Mouse (Mus musculus): ENCODE results near the gene Lbr. TPM values are rescaled to one million over a fixed set of nuclear protein-coding genes. Genes with fewer than 3 reads are reported as not detected.
A peak's percentile ranks its signal among the peaks of the same experiment; 100 is the strongest.

Gene Lbr
- polyA plus RNA-seq (2015; fragmentation: Nextera tagmentation; extraction: Ambion mirVana), result 247 and 315 TPM in 2 replicates

DNA sequence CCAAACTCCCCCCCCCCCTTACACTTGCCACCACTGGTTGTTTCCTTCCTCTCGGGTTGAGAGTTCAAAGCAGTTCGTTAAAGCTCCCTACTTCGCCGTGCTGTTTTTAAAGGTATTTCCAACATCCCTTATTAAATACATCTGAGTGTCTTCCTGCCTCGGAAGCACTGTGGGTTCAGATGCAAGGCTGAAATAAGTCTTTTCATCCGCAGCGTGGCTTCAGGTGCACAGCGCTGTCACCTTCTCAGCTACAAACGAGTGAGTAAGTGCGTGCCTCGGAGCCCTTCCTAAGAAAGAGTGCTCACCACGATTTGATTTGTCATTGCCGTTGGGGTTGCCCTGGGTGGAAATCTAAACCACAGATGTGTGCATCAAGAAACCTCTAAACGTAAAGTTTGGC, at the start of gene Lbr:
Gene Lbr, minus strand, starts transcription at position 266 of the 400 bp plus-strand sequence.
- Histone ChIP-seq H3K4me1 (replicated peaks) (peaks cover 54% of the 10 kb centered on the region), H3K4me2 (peak within 1 kb of the TSS; percentile 74), H3K36me3 (peaks cover 22% of the 10 kb centered on the region), H3K9ac (peak within 1 kb of the TSS; percentile 99), H3K9me3 (replicated peaks) (no peaks in the 10 kb centered on the region), H3K27me3 (no peaks in the 10 kb centered on the region), H3K27ac (peak within 1 kb of the TSS; percentile 98), H3K4me3 (replicated peaks) (peak within 1 kb of the TSS; percentile 97)
- DNase-seq (peak; percentile 44), ATAC-seq (ENCODE audit: low read depth) (peak; percentile 22; the same call in 1 of the 2 replicates)
- WGBS (ENCODE audit: insufficient replicate concordance), result under 1% methylated on average over 14 of the region's 14 CpGs

DNA sequence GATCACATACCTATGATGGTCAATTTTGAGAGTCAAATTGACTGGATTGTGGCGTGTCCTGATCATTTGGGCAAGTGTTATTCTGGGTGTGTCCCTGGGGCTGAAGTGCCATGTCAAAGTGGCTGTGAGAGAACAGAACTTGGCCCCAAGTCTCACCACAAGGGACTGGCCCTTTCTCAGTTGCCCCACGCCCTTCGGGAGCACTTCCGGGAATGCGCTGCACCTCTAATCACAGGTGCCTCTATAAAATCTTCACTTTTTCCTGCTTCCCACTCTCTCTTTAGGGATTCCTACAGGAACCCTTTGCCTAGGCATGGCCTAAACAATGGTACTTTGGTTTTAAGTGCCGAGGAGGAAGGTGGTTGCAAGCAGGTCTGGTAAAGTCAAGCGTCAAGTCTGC, 46.8 kb upstream of the Lbr start:
- ATAC-seq (ENCODE audit: low read depth) (no peak), DNase-seq (no peak)
- 74% methylated on average over 7 of the region's 7 CpGs for WGBS (ENCODE audit: insufficient replicate concordance)
- H3K36me3 ChIP-seq, result no peaks in the 10 kb centered on the region
- H3K27ac ChIP-seq, result no peak overlapping the region
- no peak overlapping the region for H3K4me2 ChIP-seq
- H3K9me3 ChIP-seq (replicated peaks), result no peaks in the 10 kb centered on the region
- H3K4me1 ChIP-seq (replicated peaks), result no peaks in the 10 kb centered on the region
- no peaks in the 10 kb centered on the region for H3K27me3 ChIP-seq
- H3K9ac ChIP-seq, result no peak overlapping the region
- H3K4me3 ChIP-seq (replicated peaks), result no peak overlapping the region

DNA sequence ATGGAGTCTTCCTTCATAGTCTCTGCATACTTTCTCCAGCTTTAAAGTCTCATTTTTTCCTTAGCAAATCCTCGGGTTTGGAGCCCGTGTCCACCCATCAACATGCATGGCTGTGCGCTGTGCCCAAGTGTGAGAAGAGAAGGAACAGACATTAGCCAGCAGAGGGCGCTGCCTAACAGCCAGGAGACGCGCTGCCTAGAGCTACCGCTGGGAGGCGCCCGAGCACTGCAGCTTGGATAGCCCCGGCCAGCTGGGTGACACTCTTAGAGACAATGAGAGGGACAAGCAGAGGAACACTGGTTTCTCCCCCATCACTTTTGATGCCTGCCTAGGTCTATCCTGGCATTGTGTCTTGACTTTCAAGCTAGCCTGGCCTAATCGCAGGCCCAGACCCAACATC, 46.0 kb upstream of the Lbr start:
- Histone ChIP-seq H3K4me1 (replicated peaks) (no peaks in the 10 kb centered on the region), H3K4me3 (replicated peaks) (no peak overlapping the region), H3K27me3 (no peaks in the 10 kb centered on the region), H3K27ac (no peak overlapping the region), H3K36me3 (no peaks in the 10 kb centered on the region), H3K9ac (no peak overlapping the region), H3K9me3 (replicated peaks) (no peaks in the 10 kb centered on the region), H3K4me2 (no peak overlapping the region)
- 6% methylated on average over 11 of the region's 11 CpGs for WGBS (ENCODE audit: insufficient replicate concordance)
- ATAC-seq (ENCODE audit: low read depth) (peak; percentile 67), DNase-seq (peak; percentile 76)

DNA sequence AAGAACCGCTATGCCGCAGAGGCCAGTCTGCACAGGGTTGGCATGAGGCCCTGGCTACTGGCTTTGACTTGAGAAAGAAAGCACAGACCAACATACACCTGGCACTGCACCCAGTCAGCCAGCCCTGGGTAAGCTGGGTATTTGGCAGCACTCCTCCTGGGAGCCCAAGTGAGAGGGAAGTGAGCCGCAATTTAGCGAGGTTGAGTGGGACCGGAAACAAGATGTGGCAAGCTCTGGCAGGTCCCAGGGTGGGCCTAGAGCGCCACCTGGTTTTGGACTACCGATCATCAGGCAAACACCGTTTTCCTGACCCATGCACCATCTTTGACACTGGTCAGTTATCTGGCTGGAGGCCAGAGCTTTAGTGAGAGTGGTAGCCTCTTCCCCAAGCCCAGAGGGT, 38.7 kb upstream of the Lbr start:
- Histone ChIP-seq H3K9me3 (replicated peaks) (no peaks in the 10 kb centered on the region), H3K27ac (no peak overlapping the region), H3K36me3 (no peaks in the 10 kb centered on the region), H3K9ac (no peak overlapping the region), H3K4me1 (replicated peaks) (peaks cover 10% of the 10 kb centered on the region), H3K27me3 (no peaks in the 10 kb centered on the region), H3K4me2 (peak overlapping the region; percentile 41), H3K4me3 (replicated peaks) (no peak overlapping the region)
- peak; percentile 40 for ATAC-seq (ENCODE audit: low read depth)
- peak; percentile 44 for DNase-seq
- WGBS (ENCODE audit: insufficient replicate concordance), result 15% methylated on average over 8 of the region's 8 CpGs

DNA sequence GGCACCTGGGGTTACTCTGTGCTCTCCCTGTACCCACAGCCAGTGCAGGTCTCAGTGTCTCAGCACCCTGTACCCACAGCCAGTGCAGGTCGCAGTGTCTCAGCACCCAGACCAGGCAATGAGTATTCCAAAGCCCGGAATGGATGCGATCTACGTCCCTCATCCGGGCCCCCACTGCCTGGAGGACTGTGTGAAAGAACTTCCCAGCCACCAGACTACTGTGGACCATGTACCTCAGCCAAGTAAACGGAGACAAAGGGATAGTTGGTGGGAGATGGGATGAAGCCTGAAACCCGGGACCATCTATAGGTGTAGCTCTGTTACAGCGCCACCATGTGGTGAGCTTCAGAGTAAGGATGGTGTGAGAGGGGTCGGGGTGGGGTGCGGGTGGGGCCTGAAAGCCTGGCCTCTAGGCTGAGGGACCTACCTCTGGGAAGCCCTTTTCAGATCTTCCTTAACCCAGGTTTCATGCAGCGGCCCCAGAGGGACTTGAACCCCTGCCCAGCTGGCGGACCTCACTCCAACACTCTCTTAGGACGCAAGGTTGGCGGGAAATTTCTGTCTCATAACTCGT, 38.0 kb upstream of the Lbr start:
- H3K27me3 ChIP-seq, result no peaks in the 10 kb centered on the region
- no peak overlapping the region for H3K4me3 ChIP-seq (replicated peaks)
- no peaks in the 10 kb centered on the region for H3K36me3 ChIP-seq
- H3K9ac ChIP-seq, result no peak overlapping the region
- H3K9me3 ChIP-seq (replicated peaks), result no peaks in the 10 kb centered on the region
- peaks cover 10% of the 10 kb centered on the region for H3K4me1 ChIP-seq (replicated peaks)
- ATAC-seq (ENCODE audit: low read depth) (peak; percentile 28), DNase-seq (no peak)
- H3K4me2 ChIP-seq, result peak overlapping the region; percentile 41
- WGBS (ENCODE audit: insufficient replicate concordance), result 42% methylated on average over 15 of the region's 15 CpGs
- no peak overlapping the region for H3K27ac ChIP-seq

DNA sequence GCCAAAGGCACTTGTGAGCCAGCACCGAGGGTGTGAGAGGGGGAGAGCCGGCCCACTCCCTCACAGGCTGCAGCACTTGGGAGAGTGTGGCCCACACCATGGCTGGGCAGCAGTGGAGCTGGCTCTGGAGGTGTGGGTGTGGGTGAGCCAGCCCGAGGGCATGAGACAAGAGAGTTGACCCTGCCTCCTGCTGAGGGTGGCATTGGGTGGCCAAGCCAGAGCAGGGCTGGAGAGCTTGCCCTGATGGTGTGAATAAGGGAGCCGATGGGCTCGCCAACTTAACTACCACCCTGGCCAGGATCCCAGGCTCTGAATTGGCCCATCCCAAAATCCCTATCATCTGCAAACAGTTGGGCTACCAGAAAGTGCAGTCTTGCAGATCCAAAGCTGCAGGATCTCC, 35.6 kb upstream of the Lbr start:
- H3K36me3 ChIP-seq, result no peaks in the 10 kb centered on the region
- DNase-seq (no peak), ATAC-seq (ENCODE audit: low read depth) (no peak)
- peaks cover 10% of the 10 kb centered on the region for H3K4me1 ChIP-seq (replicated peaks)
- no peak overlapping the region for H3K9ac ChIP-seq
- H3K4me2 ChIP-seq, result no peak overlapping the region
- 64% methylated on average over 5 of the region's 5 CpGs for WGBS (ENCODE audit: insufficient replicate concordance)
- no peaks in the 10 kb centered on the region for H3K9me3 ChIP-seq (replicated peaks)
- no peaks in the 10 kb centered on the region for H3K27me3 ChIP-seq
- H3K27ac ChIP-seq, result no peak overlapping the region
- H3K4me3 ChIP-seq (replicated peaks), result no peak overlapping the region

DNA sequence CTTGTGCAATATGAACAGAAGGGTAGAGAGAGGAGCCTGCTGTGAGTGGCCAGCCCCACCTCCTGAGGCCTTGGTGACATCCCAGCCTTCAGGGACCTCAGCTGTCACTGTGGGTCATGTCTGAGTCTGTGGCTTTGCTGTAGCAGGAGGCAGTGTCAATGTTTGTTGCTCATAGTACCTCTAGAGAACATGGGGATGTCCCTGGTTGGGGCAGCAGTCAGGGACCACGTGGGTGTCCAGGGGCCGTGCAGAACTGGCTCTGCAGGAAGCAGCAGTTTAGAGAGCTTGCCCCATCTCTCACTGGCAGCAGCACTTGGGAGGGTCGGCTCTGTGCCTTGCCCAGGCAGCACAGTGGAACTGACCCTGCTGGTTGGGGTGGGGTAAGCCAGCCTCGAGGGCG, 34.2 kb upstream of the Lbr start:
- 41% methylated on average over 5 of the region's 5 CpGs for WGBS (ENCODE audit: insufficient replicate concordance)
- H3K36me3 ChIP-seq, result no peaks in the 10 kb centered on the region
- ATAC-seq (ENCODE audit: low read depth) (peak; percentile 10; the same call in 1 of the 2 replicates), DNase-seq (no peak)
- H3K4me3 ChIP-seq (replicated peaks), result no peak overlapping the region
- H3K4me2 ChIP-seq, result no peak overlapping the region
- H3K9ac ChIP-seq, result no peak overlapping the region
- H3K4me1 ChIP-seq (replicated peaks), result peaks cover 16% of the 10 kb centered on the region
- H3K9me3 ChIP-seq (replicated peaks), result no peaks in the 10 kb centered on the region
- no peaks in the 10 kb centered on the region for H3K27me3 ChIP-seq
- no peak overlapping the region for H3K27ac ChIP-seq

DNA sequence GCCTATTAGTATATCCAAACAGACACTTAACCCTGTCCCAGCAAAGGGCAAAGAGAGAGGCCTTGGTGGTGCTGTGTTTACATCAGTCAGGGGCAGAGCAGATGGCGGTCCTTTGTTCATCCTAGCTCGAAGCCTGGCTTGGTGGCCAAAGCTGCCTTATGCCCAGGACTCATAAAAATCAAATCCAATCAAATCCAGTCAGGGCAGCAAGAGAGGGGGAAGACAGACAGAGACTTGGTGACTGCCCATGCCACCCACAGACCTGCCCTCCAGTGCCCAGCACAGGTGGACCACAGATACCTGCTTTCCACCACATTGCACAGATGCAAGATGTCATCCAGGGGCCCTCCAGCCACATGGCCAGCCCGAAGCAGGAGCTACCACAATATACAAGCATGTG, 33.8 kb upstream of the Lbr start:
- no peak overlapping the region for H3K4me3 ChIP-seq (replicated peaks)
- H3K4me2 ChIP-seq, result no peak overlapping the region
- no peak overlapping the region for H3K9ac ChIP-seq
- no peaks in the 10 kb centered on the region for H3K27me3 ChIP-seq
- H3K9me3 ChIP-seq (replicated peaks), result no peaks in the 10 kb centered on the region
- DNase-seq (no peak), ATAC-seq (ENCODE audit: low read depth) (no peak)
- no peaks in the 10 kb centered on the region for H3K36me3 ChIP-seq
- WGBS (ENCODE audit: insufficient replicate concordance), result 65% methylated on average over 3 of the region's 3 CpGs
- no peak overlapping the region for H3K27ac ChIP-seq
- H3K4me1 ChIP-seq (replicated peaks), result peaks cover 16% of the 10 kb centered on the region

DNA sequence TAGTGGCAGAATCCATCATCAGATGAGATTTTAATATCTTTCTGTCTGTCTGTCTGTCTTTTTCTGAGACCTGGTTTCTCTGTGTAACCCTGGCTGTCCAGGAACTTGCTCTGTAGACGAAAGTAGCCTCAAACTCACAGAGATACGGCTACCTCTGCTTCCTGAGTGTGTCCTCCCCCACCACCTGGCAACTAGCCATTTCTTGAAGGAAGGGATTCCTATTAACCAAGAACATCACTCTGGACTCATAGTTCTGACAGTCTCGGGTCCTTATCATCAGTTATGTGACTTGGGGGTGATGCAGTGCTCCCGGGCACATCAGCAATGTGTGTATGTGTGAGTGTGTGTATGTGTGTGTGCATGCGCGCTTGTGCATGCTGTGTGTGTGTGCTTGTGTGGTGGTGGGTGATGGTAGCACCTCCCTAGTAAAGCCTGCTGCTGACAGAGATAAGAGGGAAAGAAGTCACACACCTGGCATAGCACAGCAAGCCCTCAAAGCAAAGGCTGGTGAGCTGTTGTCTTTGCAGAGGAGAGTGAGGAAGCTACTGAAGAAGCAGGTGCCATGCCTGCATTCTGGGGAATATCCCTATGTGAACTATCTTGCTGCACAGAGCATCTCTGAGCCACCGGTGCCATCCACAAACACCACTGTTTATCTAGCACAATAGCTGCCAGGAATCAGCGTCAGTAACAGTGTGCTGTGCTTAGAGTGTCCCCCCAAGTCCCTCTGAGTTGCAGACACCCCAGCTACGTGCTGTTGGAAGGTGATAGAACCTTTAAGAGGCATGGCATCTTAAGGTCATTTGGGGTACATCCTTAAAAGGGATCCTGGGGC, 30.5 kb upstream of the Lbr start:
- no peak for ATAC-seq (ENCODE audit: low read depth)
- no peak overlapping the region for H3K4me3 ChIP-seq (replicated peaks)
- WGBS (ENCODE audit: insufficient replicate concordance), result 48% methylated on average over 9 of the region's 9 CpGs

DNA sequence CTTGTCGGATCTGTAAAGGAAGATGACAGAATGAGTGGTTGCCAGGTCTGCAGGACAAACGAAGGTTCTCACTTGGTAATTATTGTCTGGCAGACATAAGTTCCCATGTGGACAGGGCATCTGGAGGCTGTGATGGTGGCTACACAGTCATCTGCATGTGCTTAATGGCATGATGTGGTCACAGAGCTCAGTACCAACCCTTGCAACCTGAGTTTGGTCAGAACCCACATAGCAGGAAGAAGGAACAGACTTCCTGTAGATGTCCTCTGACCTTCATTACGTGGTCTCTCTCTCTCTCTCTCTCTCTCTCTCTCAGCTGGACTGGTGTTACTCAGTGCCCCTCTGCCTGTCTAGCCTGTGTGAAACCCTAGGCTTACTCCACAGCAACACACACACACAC, 29.8 kb upstream of the Lbr start:
- no peak for DNase-seq
- H3K9ac ChIP-seq, result no peak overlapping the region
- no peaks in the 10 kb centered on the region for H3K27me3 ChIP-seq
- H3K4me1 ChIP-seq (replicated peaks), result peaks cover 7% of the 10 kb centered on the region; the same call in 1 of the 2 replicates
- H3K27ac ChIP-seq, result no peak overlapping the region
- no peaks in the 10 kb centered on the region for H3K9me3 ChIP-seq (replicated peaks)
- ATAC-seq (ENCODE audit: low read depth), result no peak
- no peak overlapping the region for H3K4me3 ChIP-seq (replicated peaks)
- WGBS (ENCODE audit: insufficient replicate concordance), result 46% methylated on average over 3 of the region's 3 CpGs
- no peaks in the 10 kb centered on the region for H3K36me3 ChIP-seq
- H3K4me2 ChIP-seq, result no peak overlapping the region

More for the DNA sequence above, 30.5 kb upstream of the Lbr start:
- no peak for DNase-seq
- no peaks in the 10 kb centered on the region for H3K27me3 ChIP-seq
- H3K36me3 ChIP-seq, result no peaks in the 10 kb centered on the region
- no peak overlapping the region for H3K27ac ChIP-seq
- H3K9ac ChIP-seq, result no peak overlapping the region
- peaks cover 7% of the 10 kb centered on the region for H3K4me1 ChIP-seq (replicated peaks)
- H3K9me3 ChIP-seq (replicated peaks), result no peaks in the 10 kb centered on the region
- no peak overlapping the region for H3K4me2 ChIP-seq

DNA sequence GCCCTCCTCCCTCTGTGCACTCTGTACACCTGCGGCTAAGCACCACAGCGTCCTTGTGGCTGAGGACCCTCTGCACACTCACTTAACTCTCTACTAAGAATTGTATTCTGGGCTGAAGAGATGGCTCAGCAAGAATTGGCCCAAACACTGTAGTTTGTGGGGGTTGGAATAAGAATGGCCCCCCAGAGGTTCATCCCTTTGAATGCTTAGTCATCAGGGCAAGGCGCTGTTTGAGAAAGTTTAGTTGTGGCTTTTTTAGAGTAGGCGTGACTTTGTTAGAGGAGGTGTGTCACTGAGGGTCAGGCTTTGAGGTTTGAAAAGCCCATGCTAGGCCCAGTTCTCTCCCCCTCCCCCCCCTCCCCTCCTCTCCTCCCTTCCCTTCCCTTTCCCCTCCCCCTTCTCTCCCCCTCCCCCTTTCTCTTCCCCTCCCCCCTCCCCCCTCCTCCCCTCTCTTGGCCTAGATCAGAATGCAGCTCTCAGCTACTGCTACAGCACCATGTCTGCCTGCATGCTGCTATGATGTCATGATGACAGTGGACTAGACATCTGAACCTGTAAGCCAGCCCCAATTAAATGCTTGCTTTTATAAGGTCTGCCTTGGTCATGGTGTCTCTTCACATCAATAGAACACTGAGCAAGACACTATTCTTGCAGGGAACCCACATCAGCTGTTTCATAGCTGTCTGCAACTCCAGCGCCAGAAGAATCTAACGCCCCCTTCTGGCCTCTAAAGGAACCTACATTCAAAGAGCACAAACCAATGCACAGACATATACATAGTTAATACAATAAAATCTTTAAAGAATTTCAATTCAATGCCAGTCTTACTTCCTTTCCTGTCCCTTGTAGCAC, 23.8 kb upstream of the Lbr start:
- no peak overlapping the region for H3K4me3 ChIP-seq (replicated peaks)
- H3K27ac ChIP-seq, result 0 out of 2 replicates have a peak overlapping the region, but pooled peaks have one; percentile 13
- H3K4me1 ChIP-seq (replicated peaks), result peaks cover 28% of the 10 kb centered on the region
- no peak overlapping the region for H3K9ac ChIP-seq
- 0 out of 2 replicates have a peak, but pooled peaks cover 2% of the 10 kb centered on the region for H3K27me3 ChIP-seq
- H3K4me2 ChIP-seq, result no peak overlapping the region
- 37% methylated on average over 6 of the region's 6 CpGs for WGBS (ENCODE audit: insufficient replicate concordance)
- no peak for DNase-seq
- ATAC-seq (ENCODE audit: low read depth), result 0 out of 2 replicates have a peak, but pooled peaks have one; percentile 15
- no peaks in the 10 kb centered on the region for H3K9me3 ChIP-seq (replicated peaks)
- no peaks in the 10 kb centered on the region for H3K36me3 ChIP-seq

All from liver, embryonic 13.5 days (tissue).